Mouse (Mus musculus): ENCODE results near the gene Saxo1. TPM values are rescaled to one million over a fixed set of nuclear protein-coding genes. Genes with fewer than 3 reads are reported as not detected.

Saxo1 gene
- polyA plus RNA-seq, 1 experiment, result not detected

GRCm38 (mm10) chr4:86486901-86487300 lies 71.2 kb downstream of the Saxo1 start:
- Histone ChIP-seq H3K4me3 (ENCODE audit: insufficient read depth, low read depth, low read length) (no peak overlapping the region), H3K4me1 (ENCODE audit: control insufficient read depth, insufficient read depth, insufficient read length, low read length) (peaks cover 14% of the 10 kb centered on the region; the same call in 1 of the 2 replicates), H3K27ac (replicated peaks; ENCODE audit: low read depth, low read length) (peak overlapping the region; percentile 100)

GRCm38 (mm10) chr4:86486491-86486890 lies 71.6 kb downstream of the Saxo1 start:
- Histone ChIP-seq H3K4me1 (ENCODE audit: control insufficient read depth, insufficient read depth, insufficient read length, low read length) (peaks cover 14% of the 10 kb centered on the region; the same call in 1 of the 2 replicates), H3K27ac (replicated peaks; ENCODE audit: low read depth, low read length) (peak overlapping the region; percentile 100), H3K4me3 (ENCODE audit: insufficient read depth, low read depth, low read length) (no peak overlapping the region)

DNA sequence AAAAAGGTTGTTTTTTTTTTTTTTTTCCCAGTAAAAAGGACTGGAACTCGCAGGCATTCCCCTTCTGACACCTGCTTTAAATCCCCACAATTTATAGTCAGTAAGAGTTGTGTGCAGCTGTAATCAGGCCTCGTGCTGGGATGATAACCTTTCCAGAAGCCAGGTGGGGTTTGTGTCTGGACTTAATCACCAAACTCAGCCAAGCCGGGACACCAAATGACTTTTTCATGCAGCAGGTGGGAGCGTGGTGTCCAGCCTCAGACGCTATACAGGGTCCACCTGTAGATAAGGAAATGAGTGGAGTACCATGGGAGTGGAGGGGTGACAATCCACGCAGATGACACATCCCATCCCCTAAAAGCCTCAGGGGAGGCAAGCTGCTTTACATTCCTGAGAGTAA lies 73.1 kb downstream of the Saxo1 start:
- Histone ChIP-seq H3K4me3 (ENCODE audit: insufficient read depth, low read depth, low read length) (no peak overlapping the region), H3K4me1 (ENCODE audit: control insufficient read depth, insufficient read depth, insufficient read length, low read length) (peaks cover 14% of the 10 kb centered on the region; the same call in 1 of the 2 replicates), H3K27ac (replicated peaks; ENCODE audit: low read depth, low read length) (peak overlapping the region; percentile 64)

DNA sequence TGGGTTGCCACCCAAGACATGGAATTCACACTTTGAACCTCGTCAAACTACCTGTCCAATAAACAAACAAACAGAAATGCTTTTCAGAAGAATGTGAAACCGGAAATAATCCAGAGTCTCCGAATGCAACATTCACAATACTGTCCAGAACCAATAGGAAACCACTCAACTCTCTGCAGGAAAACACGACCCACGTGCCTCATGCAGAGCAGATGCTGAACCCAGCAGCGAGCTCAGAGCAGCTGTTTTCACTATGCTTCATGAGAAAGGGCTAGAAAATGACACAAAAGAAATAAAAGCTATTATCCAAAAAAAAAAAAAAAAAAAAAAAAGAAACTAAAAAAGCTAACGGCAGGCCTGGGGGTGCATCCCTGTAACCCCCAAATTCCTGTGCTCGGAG lies 74.4 kb downstream of the Saxo1 start:
- H3K4me1 ChIP-seq (ENCODE audit: control insufficient read depth, insufficient read depth, insufficient read length, low read length), result peaks cover 11% of the 10 kb centered on the region; the same call in 1 of the 2 replicates
- H3K27ac ChIP-seq (replicated peaks; ENCODE audit: low read depth, low read length), result 0 out of 2 replicates have a peak overlapping the region, but pooled peaks have one; percentile 10
- no peak overlapping the region for H3K4me3 ChIP-seq (ENCODE audit: insufficient read depth, low read depth, low read length)

GRCm38 (mm10) chr4:86483013-86483615 lies 75.0 kb downstream of the Saxo1 start:
- Histone ChIP-seq H3K4me1 (ENCODE audit: control insufficient read depth, insufficient read depth, insufficient read length, low read length) (peaks cover 10% of the 10 kb centered on the region; the same call in 1 of the 2 replicates), H3K27ac (replicated peaks; ENCODE audit: low read depth, low read length) (peak overlapping the region; percentile 10; the same call in 1 of the 2 replicates), H3K4me3 (ENCODE audit: insufficient read depth, low read depth, low read length) (no peak overlapping the region)

GRCm38 (mm10) chr4:86480891-86481290 lies 77.2 kb downstream of the Saxo1 start:
- Histone ChIP-seq H3K4me3 (ENCODE audit: insufficient read depth, low read depth, low read length) (no peak overlapping the region), H3K27ac (replicated peaks; ENCODE audit: low read depth, low read length) (no peak overlapping the region), H3K4me1 (ENCODE audit: control insufficient read depth, insufficient read depth, insufficient read length, low read length) (peaks cover 10% of the 10 kb centered on the region; the same call in 1 of the 2 replicates)

DNA sequence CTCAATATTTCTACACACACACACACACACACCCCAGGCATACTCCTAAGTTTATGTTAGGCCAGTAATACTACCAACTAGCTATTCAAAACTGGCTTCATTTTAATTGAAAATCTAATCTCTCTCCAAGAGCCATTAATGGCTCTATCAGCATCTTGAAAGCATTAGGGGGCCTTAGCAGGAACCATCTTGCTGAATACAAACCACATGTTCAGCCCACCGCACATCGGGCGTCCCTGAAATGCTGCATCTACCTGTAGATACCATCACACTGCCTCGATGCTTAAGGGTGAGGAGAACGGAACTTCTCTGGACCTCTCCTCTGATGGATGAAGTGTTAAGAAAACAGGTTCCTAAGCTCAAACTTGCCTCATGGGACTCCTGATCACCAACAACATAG lies 93.3 kb downstream of the Saxo1 start:
- H3K4me3 ChIP-seq (ENCODE audit: insufficient read depth, low read depth, low read length), result no peak overlapping the region
- peaks cover 2% of the 10 kb centered on the region; the same call in 1 of the 2 replicates for H3K4me1 ChIP-seq (ENCODE audit: control insufficient read depth, insufficient read depth, insufficient read length, low read length)
- no peak overlapping the region for H3K27ac ChIP-seq (replicated peaks; ENCODE audit: low read depth, low read length)

- H3K4me3 ChIP-seq (ENCODE audit: insufficient read depth, low read depth, low read length), result no peak overlapping the region
- H3K4me1 ChIP-seq (ENCODE audit: control insufficient read depth, insufficient read depth, insufficient read length, low read length), result no peaks in the 10 kb centered on the region
- H3K27ac ChIP-seq (replicated peaks; ENCODE audit: low read depth, low read length), result no peak overlapping the region
Observed at GRCm38 (mm10) chr4:86450468-86450867, 107.7 kb downstream of the Saxo1 start.

GRCm38 (mm10) chr4:86436336-86436735 lies 121.8 kb downstream of the Saxo1 start:
- Histone ChIP-seq H3K27ac (replicated peaks; ENCODE audit: low read depth, low read length) (no peak overlapping the region), H3K4me1 (ENCODE audit: control insufficient read depth, insufficient read depth, insufficient read length, low read length) (no peaks in the 10 kb centered on the region), H3K4me3 (ENCODE audit: insufficient read depth, low read depth, low read length) (no peak overlapping the region)

- no peaks in the 10 kb centered on the region for H3K4me1 ChIP-seq (ENCODE audit: control insufficient read depth, insufficient read depth, insufficient read length, low read length)
- H3K4me3 ChIP-seq (ENCODE audit: insufficient read depth, low read depth, low read length), result no peak overlapping the region
- no peak overlapping the region for H3K27ac ChIP-seq (replicated peaks; ENCODE audit: low read depth, low read length)
Observed at GRCm38 (mm10) chr4:86435631-86436030, 122.5 kb downstream of the Saxo1 start.

GRCm38 (mm10) chr4:86428091-86428745 lies 129.9 kb downstream of the Saxo1 start:
- H3K4me1 ChIP-seq (ENCODE audit: control insufficient read depth, insufficient read depth, insufficient read length, low read length), result no peaks in the 10 kb centered on the region
- H3K27ac ChIP-seq (replicated peaks; ENCODE audit: low read depth, low read length), result no peak overlapping the region
- H3K4me3 ChIP-seq (ENCODE audit: insufficient read depth, low read depth, low read length), result no peak overlapping the region

- H3K4me3 ChIP-seq (ENCODE audit: insufficient read depth, low read depth, low read length), result no peak overlapping the region
- no peak overlapping the region for H3K27ac ChIP-seq (replicated peaks; ENCODE audit: low read depth, low read length)
- no peaks in the 10 kb centered on the region for H3K4me1 ChIP-seq (ENCODE audit: control insufficient read depth, insufficient read depth, insufficient read length, low read length)
Observed at GRCm38 (mm10) chr4:86427312-86427711, 130.8 kb downstream of the Saxo1 start.

GRCm38 (mm10) chr4:86426549-86426948 lies 131.6 kb downstream of the Saxo1 start:
- Histone ChIP-seq H3K4me3 (ENCODE audit: insufficient read depth, low read depth, low read length) (no peak overlapping the region), H3K4me1 (ENCODE audit: control insufficient read depth, insufficient read depth, insufficient read length, low read length) (no peaks in the 10 kb centered on the region), H3K27ac (replicated peaks; ENCODE audit: low read depth, low read length) (no peak overlapping the region)

DNA sequence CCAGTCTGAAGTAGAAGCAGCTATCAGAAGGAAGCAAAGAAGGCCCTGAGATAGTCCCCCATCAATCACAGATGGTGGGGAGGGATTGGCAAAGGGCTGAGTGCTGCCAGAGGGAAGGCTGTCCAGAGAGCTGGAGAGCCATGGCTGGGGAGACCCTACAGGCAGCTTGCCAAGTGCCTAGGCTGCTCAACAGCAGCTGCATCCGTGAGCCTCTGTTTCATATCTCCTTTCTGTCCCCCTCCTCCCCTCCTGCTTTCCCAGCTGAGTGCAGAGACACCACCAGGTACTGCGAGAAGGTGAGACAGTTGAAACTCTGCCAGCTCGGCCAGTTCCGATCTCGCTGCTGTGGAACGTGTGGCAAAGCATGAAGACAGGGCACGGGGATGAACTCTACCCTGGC lies 132.5 kb downstream of the Saxo1 start:
- H3K4me3 ChIP-seq (ENCODE audit: insufficient read depth, low read depth, low read length), result no peak overlapping the region
- H3K27ac ChIP-seq (replicated peaks; ENCODE audit: low read depth, low read length), result no peak overlapping the region
- no peaks in the 10 kb centered on the region for H3K4me1 ChIP-seq (ENCODE audit: control insufficient read depth, insufficient read depth, insufficient read length, low read length)

- Histone ChIP-seq H3K4me1 (ENCODE audit: control insufficient read depth, insufficient read depth, insufficient read length, low read length) (no peaks in the 10 kb centered on the region), H3K27ac (replicated peaks; ENCODE audit: low read depth, low read length) (no peak overlapping the region), H3K4me3 (ENCODE audit: insufficient read depth, low read depth, low read length) (no peak overlapping the region)
Observed at GRCm38 (mm10) chr4:86422586-86422985, 135.5 kb downstream of the Saxo1 start.

All from brown adipose tissue, adult 24 weeks (tissue).